Mouse (Mus musculus) embryonic stem cell, embryonic (primary cell): Measurements from ENCODE around the gene Tent4b.

ENCODE experiments used
- CTCF ChIA-PET, 4 experiments: fragments of 300-600 bp in 2 of 4; fragments of 350-600 bp in 2 of 4; sonication (Branson Sonifier 250); formaldehyde crosslinking; loops; one replicate each; lab custom pipeline; 2022; ENCODE audit warnings: inconsistent platforms in 2 of 4; lab: Charles Lee
- POLR2A ChIA-PET, 4 experiments: fragments of 300-600 bp in 2 of 4; fragments of 350-600 bp in 2 of 4; sonication (Branson Sonifier 250); formaldehyde crosslinking; loops; one replicate each; lab custom pipeline; 2022; ENCODE audit warnings: antibody characterized with exemption in 4 of 4, inconsistent platforms in 1 of 4; lab: Charles Lee

Tent4b gene

DNA sequence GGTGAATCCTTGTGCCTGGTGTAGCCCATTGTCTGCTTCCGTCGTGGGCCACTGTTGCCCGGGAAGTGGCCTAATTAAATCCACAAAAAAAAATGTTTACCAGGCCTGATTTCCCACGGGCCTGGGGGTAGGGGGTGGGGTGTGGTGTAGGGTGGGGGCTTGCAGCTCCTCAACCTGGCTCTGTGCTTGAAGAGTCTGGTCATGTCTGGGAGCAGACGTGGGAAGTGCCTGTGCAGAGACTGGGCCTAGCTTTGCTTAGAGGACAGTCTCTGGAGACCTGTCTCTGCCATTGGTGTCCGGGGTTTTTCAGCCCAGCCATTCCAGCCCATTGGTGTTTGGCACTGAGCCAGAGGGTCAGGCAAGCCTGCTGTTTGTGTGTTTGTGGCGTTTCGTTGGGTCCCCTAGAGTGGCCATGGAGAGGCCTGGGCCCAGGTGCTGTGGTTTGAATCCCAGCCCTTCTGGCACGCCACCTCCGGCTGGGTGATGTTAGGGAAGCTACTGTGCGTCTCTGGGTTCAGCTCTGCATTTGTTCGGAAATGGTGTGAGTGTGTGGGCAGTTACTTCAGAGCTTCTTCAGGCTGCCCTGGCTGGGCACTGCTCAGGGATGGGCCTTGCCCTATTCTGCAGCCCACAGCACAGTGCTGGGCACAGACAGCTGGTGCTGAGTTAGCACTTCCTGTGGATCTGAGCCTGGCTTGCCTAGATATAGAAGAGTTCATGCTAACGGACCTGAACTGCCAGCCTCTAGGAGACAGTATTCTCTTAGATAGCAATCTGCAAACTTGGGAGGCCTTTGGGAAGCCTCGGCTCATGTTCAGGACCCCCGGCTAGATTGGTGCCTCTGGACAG, 102.8 kb downstream of the Tent4b start:
- CTCF ChIA-PET, result no interaction called here
- POLR2A ChIA-PET, result interaction anchor here in 3 of 4 experiments (0.5 to 1.4 kb wide), 4 partner anchors 10 to 801 kb away, joined by 3 to 4 read pairs (median 4); no protein-coding TSS in a partner anchor

DNA sequence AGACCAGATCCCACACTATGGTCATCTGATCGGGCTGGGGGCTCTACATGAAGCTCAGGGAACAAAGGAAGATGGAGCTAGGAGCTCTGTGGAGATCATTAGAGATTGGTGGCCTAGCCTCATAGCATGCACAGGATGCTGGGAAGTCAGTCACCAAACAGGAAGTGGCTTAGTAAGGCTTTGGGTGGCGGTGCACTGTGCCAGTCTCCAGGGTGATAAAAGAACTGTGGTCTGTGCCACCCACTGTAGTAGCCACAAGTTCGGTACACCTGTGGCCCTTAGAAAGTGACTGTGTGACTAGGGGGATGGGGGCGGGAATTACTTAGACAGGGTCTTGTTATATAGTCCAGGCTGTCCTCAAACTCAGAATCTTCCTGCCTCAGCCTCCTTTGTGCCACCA, 106.8 kb downstream of the Tent4b start:
- ChIA-PET POLR2A (no interaction called here), CTCF (interaction anchor here in 2 of 4 experiments (0.8 to 1.5 kb wide), 6 partner anchors 9 to 53 kb away, joined by 3 to 5 read pairs (median 4); no protein-coding TSS in a partner anchor)

DNA sequence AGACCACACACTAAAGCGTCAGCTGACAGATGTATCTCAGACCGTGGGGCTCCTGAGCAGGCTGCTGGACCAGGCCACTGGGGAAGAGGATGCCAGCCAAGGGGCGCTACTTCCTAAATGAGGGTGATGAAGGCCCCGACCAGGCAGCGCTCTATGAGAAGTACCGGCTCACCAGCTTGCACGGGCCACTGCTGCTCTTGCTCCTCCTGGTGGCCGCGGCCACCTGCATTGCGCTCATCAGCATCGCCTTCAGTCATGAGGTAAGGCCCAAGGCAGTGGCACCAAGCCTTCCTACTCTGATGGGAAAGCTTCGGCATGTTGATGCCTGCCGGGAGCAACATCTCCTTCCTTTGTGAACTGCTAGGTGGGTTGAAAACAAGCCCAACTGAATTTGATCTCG, 107.5 kb downstream of the Tent4b start:
- ChIA-PET CTCF (interaction anchor here (0.6 to 1.5 kb wide), 10 partner anchors 8 to 194 kb away, joined by 3 to 9 read pairs (median 4); partner anchors contain the start of gene Adcy7 (in 1 of the 4)), POLR2A (no interaction called here)

DNA sequence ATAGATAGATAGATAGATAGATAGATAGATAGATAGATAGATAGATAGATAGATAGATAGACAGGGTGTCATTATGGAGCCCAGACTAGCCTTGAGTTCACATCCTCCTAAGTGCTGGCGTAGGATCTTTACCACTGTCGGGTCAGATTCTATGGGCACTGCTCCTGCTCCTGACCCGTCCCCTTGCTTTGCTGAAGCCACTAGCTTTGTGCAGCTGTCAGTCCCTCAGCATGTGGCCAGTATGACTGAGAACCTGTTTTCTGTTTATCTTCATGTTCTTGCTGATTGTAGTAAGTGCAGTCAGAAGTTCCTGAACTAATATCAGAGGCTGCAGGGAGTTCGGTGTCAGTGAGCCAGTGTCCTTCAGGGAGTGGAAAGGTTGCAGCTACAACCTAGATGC, 108.7 kb downstream of the Tent4b start:
- POLR2A ChIA-PET, result no interaction called here

More for the DNA sequence above, 108.7 kb downstream of the Tent4b start:
- CTCF ChIA-PET, result no interaction called here
